Mouse (Mus musculus) lung, postnatal 0 days (tissue): ENCODE measurements around the gene Trio.

Experiments
- CTCF ChIP-seq: IDR thresholded peaks from 2 replicates; pipeline ENCODE4 v1.5.1; 2016; ENCODE audit warnings: antibody characterized with exemption, mild to moderate bottlenecking
- EP300 ChIP-seq: IDR thresholded peaks from 2 replicates; pipeline ENCODE4 v1.6.1; 2016; ENCODE audit warnings: antibody characterized with exemption, mild to moderate bottlenecking, control low read depth

DNA sequence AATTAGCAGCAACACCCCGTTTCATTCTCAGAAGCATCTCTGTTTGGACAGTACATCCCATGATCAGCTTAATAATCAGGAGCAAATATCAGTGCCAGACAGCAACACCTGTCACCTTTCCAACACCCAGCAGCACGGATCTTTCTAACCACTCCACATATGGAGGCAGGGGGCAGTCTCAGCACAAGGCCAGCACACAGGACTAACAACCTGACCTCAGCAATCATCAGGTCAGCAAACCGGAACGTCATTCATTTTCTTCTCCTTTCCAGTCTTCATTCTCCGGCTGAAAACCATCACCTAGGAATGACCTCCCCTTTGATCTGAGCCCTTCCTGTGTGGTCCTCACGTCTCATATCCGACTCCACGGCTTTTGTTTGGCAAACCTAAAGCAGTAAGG is 27.7 kb downstream of the Trio start:
- peak; percentile 28; the same call in 1 of the 2 replicates for TF ChIP-seq CTCF
- no peak for TF ChIP-seq EP300
